ENCODE assay signal across 13 mouse cellular contexts in genomic region chr12:110203271-110204014, GRCm38 (mm10).
DNase-seq lines count a peak whose midpoint lies in the region; ATAC-seq lines count a peak whose summit lies in the region.
"Had no signal": no experiment of that assay in that cellular context is flagged by ENCODE, and none has a peak within 500 bp of the region (broad histone marks: within the 10 kb centered on the region; RNA-seq: fewer than 3 reads in every experiment).

No protein-coding gene starts in this region.

- peak; percentile 73 to 93 for DNase-seq in adrenal gland, adult (ENCODE audit: inconsistent age in 2 of 2, low spot score in 1 of 2)
- DNase-seq in adrenal gland, postnatal 4 days (ENCODE audit: low spot score in 2 of 2), result no peak
- DNase-seq in liver, result no peak
- DNase-seq: cerebellum, postnatal 36 days; midbrain, embryonic 14.5 days; thymus, postnatal 4 days had no signal

- H3K4me1 ChIP-seq in liver, embryonic 16.5 days (ENCODE audit: control insufficient read depth, low read depth, low read length), result peaks cover 7% of the 10 kb centered on the region
- peaks cover 37% of the 10 kb centered on the region for H3K4me1 ChIP-seq in limb, embryonic 13.5 days
- 0 out of 2 replicates have a peak, but pooled peaks cover 2% of the 10 kb centered on the region for H3K4me1 ChIP-seq in stomach, embryonic 16.5 days (ENCODE audit: control insufficient read depth, insufficient read depth, low read length)
- H3K4me1 ChIP-seq in forebrain, embryonic 13.5 days, result no peaks in the 10 kb centered on the region

- H3K9me3 ChIP-seq in liver, embryonic 16.5 days (replicated peaks; ENCODE audit: control insufficient read depth, low read length), result no peaks in the 10 kb centered on the region
- no peaks in the 10 kb centered on the region for H3K9me3 ChIP-seq in limb, embryonic 13.5 days
- H3K9me3 ChIP-seq in stomach, embryonic 16.5 days (replicated peaks; ENCODE audit: control insufficient read depth, low read length), result no peaks in the 10 kb centered on the region
- no peaks in the 10 kb centered on the region for H3K9me3 ChIP-seq in forebrain, embryonic 13.5 days (replicated peaks)
- H3K9me3 ChIP-seq: heart, embryonic 15.5 days had no signal

- no peaks in the 10 kb centered on the region for H3K36me3 ChIP-seq in liver, embryonic 16.5 days (ENCODE audit: control insufficient read depth, insufficient read depth)
- H3K36me3 ChIP-seq in limb, embryonic 13.5 days, result no peaks in the 10 kb centered on the region
- no peaks in the 10 kb centered on the region for H3K36me3 ChIP-seq in stomach, embryonic 16.5 days (ENCODE audit: control insufficient read depth, insufficient read depth, low read length)
- H3K36me3 ChIP-seq in forebrain, embryonic 13.5 days (ENCODE audit: poor library complexity, severe bottlenecking), result no peaks in the 10 kb centered on the region
- H3K36me3 ChIP-seq: heart, embryonic 15.5 days had no signal

- no peak overlapping the region; the same call in 1 of the 2 replicates for H3K4me2 ChIP-seq in liver, embryonic 16.5 days (ENCODE audit: low read depth, low read length)
- H3K4me2 ChIP-seq in limb, embryonic 13.5 days (replicated peaks), result peak overlapping the region; percentile 10; the same call in 1 of the 2 replicates
- H3K4me2 ChIP-seq in stomach, embryonic 16.5 days (ENCODE audit: low read depth, low read length), result no peak overlapping the region
- no peak overlapping the region for H3K4me2 ChIP-seq in forebrain, embryonic 13.5 days
- H3K4me2 ChIP-seq: heart, embryonic 15.5 days had no signal

- H3K4me3 ChIP-seq in liver, embryonic 16.5 days (ENCODE audit: low read depth, low read length), result no peak overlapping the region
- no peak overlapping the region for H3K4me3 ChIP-seq in limb, embryonic 13.5 days
- no peak overlapping the region for H3K4me3 ChIP-seq in stomach, embryonic 16.5 days (replicated peaks; ENCODE audit: low read length)
- H3K4me3 ChIP-seq in forebrain, embryonic 13.5 days, result no peak overlapping the region
- H3K4me3 ChIP-seq: heart, embryonic 15.5 days had no signal

- no peaks in the 10 kb centered on the region for H3K27me3 ChIP-seq in liver, embryonic 16.5 days (ENCODE audit: control insufficient read depth, insufficient read depth, low read depth, low read length)
- H3K27me3 ChIP-seq in limb, embryonic 13.5 days, result peaks cover 74% of the 10 kb centered on the region
- no peaks in the 10 kb centered on the region; the same call in 1 of the 2 replicates for H3K27me3 ChIP-seq in stomach, embryonic 16.5 days (ENCODE audit: control insufficient read depth, insufficient read depth, low read length)
- H3K27me3 ChIP-seq in forebrain, embryonic 13.5 days, result no peaks in the 10 kb centered on the region

- no peak overlapping the region for H3K27ac ChIP-seq in liver, embryonic 16.5 days (ENCODE audit: low read length)
- no peak overlapping the region for H3K27ac ChIP-seq in limb, embryonic 13.5 days
- H3K27ac ChIP-seq in stomach, embryonic 16.5 days (ENCODE audit: low read length), result no peak overlapping the region
- H3K27ac ChIP-seq in forebrain, embryonic 13.5 days, result no peak overlapping the region
- H3K27ac ChIP-seq: heart, embryonic 15.5 days had no signal

- peak; percentile 32; the same call in 1 of the 2 replicates for ATAC-seq in liver, embryonic 16.5 days (ENCODE audit: low read depth)
- peak; percentile 38; the same call in 1 of the 2 replicates for ATAC-seq in limb, embryonic 13.5 days (ENCODE audit: low FRiP score, low read depth)
- ATAC-seq in stomach, embryonic 16.5 days (ENCODE audit: insufficient read depth, low FRiP score), result peak; percentile 50; the same call in 1 of the 2 replicates
- ATAC-seq in forebrain, embryonic 13.5 days, result no peak
- ATAC-seq in monocyte, adult 5-6 weeks (replicated peaks; ENCODE audit: insufficient number of reproducible peaks, low FRiP score, low TSS enrichment, poor library complexity, severe bottlenecking), result no peak
- ATAC-seq: forebrain, embryonic 14.5 days had no signal

- WGBS in liver, embryonic 16.5 days (ENCODE audit: insufficient replicate concordance), result 48% methylated on average over 13 of the region's 13 CpGs
- WGBS in limb, embryonic 13.5 days, result 28% methylated on average over 13 of the region's 13 CpGs
- WGBS in stomach, embryonic 16.5 days, result 57% methylated on average over 13 of the region's 13 CpGs
- 86% methylated on average over 13 of the region's 13 CpGs for WGBS in forebrain, embryonic 13.5 days

- no peak overlapping the region for H3K9ac ChIP-seq in liver, embryonic 16.5 days (ENCODE audit: low read depth, low read length)
- no peak overlapping the region for H3K9ac ChIP-seq in limb, embryonic 13.5 days
- H3K9ac ChIP-seq in stomach, embryonic 16.5 days (ENCODE audit: low read length), result no peak overlapping the region
- H3K9ac ChIP-seq in forebrain, embryonic 13.5 days, result no peak overlapping the region
- H3K9ac ChIP-seq: heart, embryonic 15.5 days had no signal

Comparison
In these comparisons a context has a peak if more than half of its experiments do, and no peak if none do; other contexts are left out.
1. DNase-seq: peak in adrenal gland, adult (2 of 2); none in adrenal gland, postnatal 4 days (0 of 2) and liver (single experiment).
2. ATAC-seq: peak in liver, embryonic 16.5 days (single experiment), limb, embryonic 13.5 days (single experiment) and stomach, embryonic 16.5 days (single experiment); none in forebrain, embryonic 13.5 days (single experiment) and monocyte, adult 5-6 weeks (single experiment).